Mouse (Mus musculus): Measurements from ENCODE around the gene Arhgap35. TPM values are rescaled to one million over a fixed set of nuclear protein-coding genes. Genes with fewer than 3 reads are reported as not detected.

Arhgap35 gene
- total RNA-seq, 2 experiments from 2014 or later, result 42.8 to 44.1 TPM

Other genes starting within 250 kb of the Arhgap35 start
- 10 to 100 TPM; 41.8 to 47.6 TPM for gene Sae1, start 227.2 kb downstream of the Arhgap35 start, total RNA-seq (2021)
- gene Zc3h4, start 214.1 kb downstream of the Arhgap35 start, total RNA-seq (2021), result 10 to 100 TPM; 29.5 to 30.1 TPM
- gene Tmem160, start 162.2 kb downstream of the Arhgap35 start, total RNA-seq (2021), result 10 to 100 TPM; 85.0 to 86.8 TPM
- gene Npas1, start 137.3 kb downstream of the Arhgap35 start, total RNA-seq (2021), result not detected
- gene Ceacam15, start 60.7 kb upstream of the Arhgap35 start, total RNA-seq (2021), result not detected
- gene Ceacam9, start 106.9 kb upstream of the Arhgap35 start, total RNA-seq (2021), result not detected
- gene Ap2s1, start 123.4 kb upstream of the Arhgap35 start, total RNA-seq (2021), result 100 to 1,000 TPM in 1 of 2 experiments, 10 to 100 TPM in 1; 89.4 to 102 TPM
- 10 to 100 TPM; 26.5 to 35.4 TPM for gene Slc1a5, start 166.3 kb upstream of the Arhgap35 start, total RNA-seq (2021)
- 10 to 100 TPM; 65.3 to 69.1 TPM for gene Strn4, start 200.9 kb upstream of the Arhgap35 start, total RNA-seq (2021)
- gene Fkrp, start 201.7 kb upstream of the Arhgap35 start, total RNA-seq (2021), result 10 to 100 TPM; 42.8 to 45.5 TPM
- gene Prkd2, start 227.9 kb upstream of the Arhgap35 start, total RNA-seq (2021), result 10 to 100 TPM; 35.3 to 35.9 TPM

All from heart, postnatal 14 days (tissue).